Comparison of ENCODE assay signal across 17 mouse cellular contexts in genomic region chr2:162515993-162516392, GRCm38 (mm10).
"Had no signal": no experiment of that assay in that cellular context is flagged by ENCODE, and none has a peak within 500 bp of the region (broad histone marks: within the 10 kb centered on the region; RNA-seq: fewer than 3 reads in every experiment).

No protein-coding gene starts in this region.

- H3K4me3 ChIP-seq: lung, embryonic 15.5 days; midbrain, embryonic 13.5 days; midbrain, embryonic 15.5 days; neural tube, embryonic 12.5 days; stomach, embryonic 15.5 days had no signal

- H3K27ac ChIP-seq: lung, embryonic 15.5 days; macrophage; midbrain, embryonic 13.5 days; midbrain, embryonic 15.5 days; neural tube, embryonic 12.5 days; stomach, embryonic 15.5 days; stomach, postnatal 0 days had no signal

- H3K9me3 ChIP-seq: lung, embryonic 15.5 days; midbrain, embryonic 13.5 days; midbrain, embryonic 15.5 days; neural tube, embryonic 12.5 days; stomach, embryonic 15.5 days had no signal

- H3K9ac ChIP-seq: lung, embryonic 15.5 days; midbrain, embryonic 13.5 days; midbrain, embryonic 15.5 days; neural tube, embryonic 12.5 days; stomach, embryonic 15.5 days had no signal

- H3K36me3 ChIP-seq: lung, embryonic 15.5 days; midbrain, embryonic 13.5 days; midbrain, embryonic 15.5 days; neural tube, embryonic 12.5 days; stomach, embryonic 15.5 days had no signal

- ATAC-seq: lung, postnatal 0 days; midbrain, embryonic 13.5 days; midbrain, embryonic 15.5 days had no signal

- H3K27me3 ChIP-seq: lung, embryonic 15.5 days; megakaryocyte, embryonic 14.5 days; midbrain, embryonic 13.5 days; midbrain, embryonic 15.5 days; neural tube, embryonic 12.5 days; stomach, embryonic 15.5 days had no signal

- H3K4me2 ChIP-seq: lung, embryonic 15.5 days; midbrain, embryonic 11.5 days; midbrain, embryonic 13.5 days; midbrain, embryonic 15.5 days; neural tube, embryonic 12.5 days; stomach, embryonic 15.5 days had no signal

- H3K4me1 ChIP-seq: lung, embryonic 15.5 days; megakaryocyte, embryonic 14.5 days; midbrain, embryonic 13.5 days; midbrain, embryonic 15.5 days; neural tube, embryonic 12.5 days; stomach, embryonic 15.5 days had no signal

- DNase-seq: lung, adult 2 months; lung, postnatal 14 days; lung, postnatal 36 days; right cerebral cortex, postnatal 14 days; thymus, adult 2 months; thymus, postnatal 25 days; thymus, postnatal 4 days had no signal
